Mouse (Mus musculus) liver, adult 2 months (tissue): ENCODE data around the gene Eri2. TPM values are rescaled to one million over a fixed set of nuclear protein-coding genes. Genes with fewer than 3 reads are reported as not detected.

Experiments
- DNase-seq: peaks from one replicate; pipeline ENCODE4 v3.0.0-alpha.2; 2011; ENCODE audit warnings: low read depth, low spot score; ENCODE audit errors: extremely low read depth
- H3K27ac ChIP-seq: fragments of 200-500 bp; replicated peaks from 2 replicates; pipeline ENCODE4 v1.5.1; 2012; ENCODE audit warnings: low read depth, mild to moderate bottlenecking, control low read depth, inconsistent platforms, low read length; ENCODE audit not compliant: insufficient read depth
- H3K27me3 ChIP-seq: fragments of 200-500 bp; 2 replicates; pipeline ENCODE4 v1.6.1; 2012; ENCODE audit warnings: mild to moderate bottlenecking, moderate library complexity, low read length, inconsistent platforms; ENCODE audit not compliant: control insufficient read depth, insufficient read depth
- H3K36me3 ChIP-seq: fragments of 200-500 bp; 2 replicates; pipeline ENCODE4 v1.6.1; 2012; ENCODE audit warnings: low read length, inconsistent platforms; ENCODE audit not compliant: control insufficient read depth, insufficient read depth
- H3K4me1 ChIP-seq: fragments of 200-500 bp; 2 replicates; pipeline ENCODE4 v1.6.1; 2011; ENCODE audit warnings: low read length; ENCODE audit not compliant: control insufficient read depth, insufficient read depth
- H3K4me3 ChIP-seq: fragments of 200-500 bp; 2 replicates; pipeline ENCODE4 v1.5.1; 2011; ENCODE audit warnings: low read depth, mild to moderate bottlenecking, control low read depth, low read length, moderate library complexity; ENCODE audit not compliant: insufficient read depth
- H3K79me2 ChIP-seq: fragments of 200-500 bp; 2 replicates; pipeline ENCODE4 v1.6.1; 2012; ENCODE audit warnings: inconsistent platforms, mild to moderate bottlenecking, low read length, moderate library complexity; ENCODE audit not compliant: control insufficient read depth, insufficient read depth
- H3K9ac ChIP-seq: fragments of 200-500 bp; 2 replicates; pipeline ENCODE4 v1.6.1; 2012; ENCODE audit warnings: low read depth, mild to moderate bottlenecking, control low read depth, inconsistent platforms, low read length
- CTCF ChIP-seq: fragments of 200-500 bp; IDR thresholded peaks from 2 replicates; pipeline ENCODE4 v1.5.1; 2011; ENCODE audit warnings: low read depth, low read length, control low read depth
- POLR2A ChIP-seq: fragments of 200-500 bp; IDR thresholded peaks from 2 replicates; pipeline ENCODE4 v1.6.1; 2011; ENCODE audit warnings: low read length, control low read depth; ENCODE audit not compliant: insufficient read depth; ENCODE audit errors: extremely low read depth
- WGBS: fragments of 180-500 bp; shearing (Covaris S2); methylation state at CpG from one replicate; pipeline ENCODE4 v1.1.7; 2018; 5-methylcytosine and 5-hydroxymethylcytosine counted together
- polyA plus RNA-seq: library from polyadenylated mRNA; depleted of rRNA; stranded (reverse); fragments of >200 nt; gene quantifications from 2 replicates; pipeline ENCODE4 v1.2.3, GENCODE M21; 2012
- total RNA-seq: library from RNA; depleted of rRNA; stranded (reverse); fragments of >200 nt; gene quantifications from 2 replicates; pipeline ENCODE4 v1.2.3, GENCODE M21; 2014

The Eri2 gene
- total and polyA plus RNA-seq, 2 experiments, result 0.80 to 3.6 TPM

DNA sequence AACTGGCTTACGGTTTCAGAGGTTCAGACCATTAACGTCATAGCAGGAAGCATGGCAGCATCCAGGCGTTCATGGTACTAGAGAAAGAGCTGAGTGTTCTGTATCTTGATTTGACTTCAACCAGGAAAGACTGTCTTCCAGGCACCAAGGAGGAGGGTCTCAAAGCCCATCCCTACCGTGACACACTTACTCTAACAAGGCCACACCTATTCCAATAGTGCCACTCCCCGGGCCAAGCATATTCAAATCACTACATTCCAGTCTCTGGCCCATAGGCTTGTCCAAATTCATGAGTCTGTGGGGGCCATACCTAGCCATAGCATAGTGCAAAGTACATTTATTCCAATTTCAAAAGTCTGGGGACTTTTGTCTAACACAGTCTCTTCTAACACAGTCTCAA lies 13.5 kb upstream of the Eri2 start:
- no peak for DNase-seq

DNA sequence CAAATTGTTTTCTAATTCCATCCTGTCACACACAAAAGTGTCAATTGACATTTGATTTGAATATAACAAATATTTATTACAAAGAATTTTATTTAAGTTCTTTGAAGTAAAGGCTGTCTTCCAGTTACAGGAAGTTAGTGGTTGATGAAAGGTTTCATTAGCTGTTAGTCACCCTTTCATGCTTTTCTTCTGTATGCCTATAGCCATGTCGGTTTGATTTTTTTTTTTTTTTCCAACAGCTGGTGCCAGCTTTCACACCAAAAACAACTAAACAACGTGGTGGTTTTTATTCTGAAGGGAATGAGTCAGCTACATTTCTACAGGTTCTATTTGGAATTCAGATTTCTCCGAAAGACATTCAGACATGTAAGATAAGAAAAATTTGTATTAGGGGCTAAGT lies 7.1 kb upstream of the Eri2 start:
- 84% methylated on average over 3 of the region's 3 CpGs for WGBS

More for the DNA sequence above, 13.5 kb upstream of the Eri2 start:
- H3K4me1 ChIP-seq, result no peaks in the 10 kb centered on the region
- no peak overlapping the region for H3K4me3 ChIP-seq
- TF ChIP-seq POLR2A (no peak), CTCF (no peak)
- H3K79me2 ChIP-seq, result no peaks in the 10 kb centered on the region
- WGBS, result 96% methylated on average over 5 of the region's 5 CpGs
- no peak overlapping the region for H3K9ac ChIP-seq
- H3K27ac ChIP-seq, result no peak overlapping the region
- no peaks in the 10 kb centered on the region for H3K27me3 ChIP-seq
- peaks cover 8% of the 10 kb centered on the region for H3K36me3 ChIP-seq

DNA sequence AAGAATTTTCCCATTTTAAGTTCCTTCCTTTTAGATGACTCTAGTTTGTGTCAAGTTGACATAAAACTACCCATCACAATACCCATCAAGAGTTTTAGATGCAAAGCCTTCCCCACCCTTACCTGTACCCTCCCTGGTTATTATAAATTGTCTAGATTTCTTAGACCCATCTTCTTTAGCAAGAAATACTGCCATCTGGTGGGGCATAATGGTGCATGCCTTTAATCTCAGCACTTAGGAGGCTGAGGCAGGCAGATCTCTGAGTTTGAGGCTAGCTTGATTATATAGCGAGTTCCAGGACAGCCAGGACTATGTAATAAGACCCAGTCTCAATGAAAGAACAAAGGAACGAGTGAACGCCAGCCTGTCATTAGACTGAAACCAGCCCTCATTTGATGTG lies 6.6 kb upstream of the Eri2 start:
- TF ChIP-seq POLR2A (no peak), CTCF (peak; percentile 17; the same call in 1 of the 2 replicates)
- WGBS, result 97% methylated on average over 3 of the region's 3 CpGs
- H3K4me1 ChIP-seq, result no peaks in the 10 kb centered on the region
- H3K27me3 ChIP-seq, result no peaks in the 10 kb centered on the region
- peaks cover 4% of the 10 kb centered on the region for H3K36me3 ChIP-seq
- DNase-seq, result peak; percentile 46
- no peak overlapping the region for H3K9ac ChIP-seq
- no peak overlapping the region for H3K4me3 ChIP-seq
- no peaks in the 10 kb centered on the region for H3K79me2 ChIP-seq
- H3K27ac ChIP-seq, result no peak overlapping the region

More for the DNA sequence above, 7.1 kb upstream of the Eri2 start:
- Histone ChIP-seq H3K9ac (no peak overlapping the region), H3K27me3 (no peaks in the 10 kb centered on the region), H3K4me1 (no peaks in the 10 kb centered on the region), H3K36me3 (peaks cover 5% of the 10 kb centered on the region), H3K79me2 (no peaks in the 10 kb centered on the region), H3K4me3 (no peak overlapping the region), H3K27ac (no peak overlapping the region)
- TF ChIP-seq POLR2A (no peak), CTCF (no peak)
- DNase-seq, result no peak

DNA sequence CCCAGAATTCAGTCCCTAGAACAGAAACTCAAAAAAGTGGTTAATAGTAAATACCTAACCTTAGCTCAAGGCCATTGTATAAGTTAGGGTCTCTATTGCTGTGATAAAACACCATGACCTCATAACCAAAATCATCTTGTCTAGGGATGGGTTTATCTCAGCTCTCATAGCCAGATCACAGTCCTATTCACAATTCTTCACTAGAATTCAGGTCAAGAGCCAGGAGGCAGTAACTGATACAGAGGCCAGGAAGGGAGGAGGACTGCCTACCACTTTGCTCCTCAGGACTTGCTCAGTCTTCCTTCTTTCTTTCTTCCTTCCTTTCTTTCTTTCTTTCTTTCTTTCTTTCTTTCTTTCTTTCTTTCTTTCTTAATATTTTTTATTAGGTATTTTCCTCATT lies 1.5 kb upstream of the Eri2 start:
- Histone ChIP-seq H3K27me3 (no peaks in the 10 kb centered on the region), H3K4me1 (no peaks in the 10 kb centered on the region), H3K4me3 (no peak overlapping the region), H3K79me2 (no peaks in the 10 kb centered on the region), H3K36me3 (no peaks in the 10 kb centered on the region), H3K27ac (no peak overlapping the region), H3K9ac (no peak overlapping the region)
- no peak for DNase-seq
- TF ChIP-seq CTCF (no peak), POLR2A (no peak)

DNA sequence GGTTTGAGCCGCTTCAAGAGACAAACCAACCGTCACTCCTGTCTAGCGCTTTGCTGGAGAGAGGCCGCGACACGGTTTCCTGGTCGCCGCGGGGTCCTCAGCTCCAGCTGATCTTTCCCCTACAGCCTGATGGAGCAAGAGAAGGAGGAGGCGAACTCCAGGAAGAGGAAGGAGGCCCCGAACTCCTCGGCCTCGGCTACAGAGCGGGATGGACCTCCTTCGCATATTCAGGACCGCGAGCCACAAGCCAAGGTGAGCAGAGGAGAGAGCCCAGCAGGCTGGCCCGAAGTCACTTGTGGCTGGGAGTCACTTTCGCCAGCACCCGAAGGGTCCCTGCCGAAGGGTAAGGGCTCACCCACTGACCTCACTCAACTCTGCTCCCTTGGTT lies 387 bp upstream of the Eri2 start:
- H3K4me3 ChIP-seq, result peak overlapping the region; percentile 80
- no peaks in the 10 kb centered on the region for H3K79me2 ChIP-seq
- H3K9ac ChIP-seq, result peak overlapping the region; percentile 75
- no peaks in the 10 kb centered on the region; the same call in 1 of the 2 replicates for H3K36me3 ChIP-seq
- no peak overlapping the region for H3K27ac ChIP-seq
- no peaks in the 10 kb centered on the region for H3K4me1 ChIP-seq
- H3K27me3 ChIP-seq, result no peaks in the 10 kb centered on the region
- 0% methylated on average over 21 of the region's 21 CpGs for WGBS
- no peak for DNase-seq
- TF ChIP-seq POLR2A (no peak), CTCF (no peak)

DNA sequence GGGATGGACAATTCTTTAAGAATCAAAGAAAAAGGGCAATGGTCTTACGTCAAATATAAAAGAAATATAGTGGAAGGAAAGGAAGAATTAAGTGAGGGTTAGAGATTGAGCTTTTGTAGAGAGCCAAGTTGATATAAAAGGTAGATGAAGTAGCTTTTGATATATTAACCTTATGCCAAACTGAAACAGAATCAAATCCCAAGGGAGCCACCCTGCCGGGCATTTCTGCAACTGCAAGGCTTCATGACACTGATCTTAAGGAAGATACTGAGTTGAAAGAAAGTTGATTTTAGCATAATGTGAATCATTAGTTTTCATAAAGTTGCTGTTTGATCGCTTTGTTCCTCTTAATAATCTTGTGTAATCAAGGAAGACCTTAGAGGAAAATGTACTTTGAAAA lies 4.8 kb downstream of the Eri2 start:
- H3K36me3 ChIP-seq, result peaks cover 27% of the 10 kb centered on the region

DNA sequence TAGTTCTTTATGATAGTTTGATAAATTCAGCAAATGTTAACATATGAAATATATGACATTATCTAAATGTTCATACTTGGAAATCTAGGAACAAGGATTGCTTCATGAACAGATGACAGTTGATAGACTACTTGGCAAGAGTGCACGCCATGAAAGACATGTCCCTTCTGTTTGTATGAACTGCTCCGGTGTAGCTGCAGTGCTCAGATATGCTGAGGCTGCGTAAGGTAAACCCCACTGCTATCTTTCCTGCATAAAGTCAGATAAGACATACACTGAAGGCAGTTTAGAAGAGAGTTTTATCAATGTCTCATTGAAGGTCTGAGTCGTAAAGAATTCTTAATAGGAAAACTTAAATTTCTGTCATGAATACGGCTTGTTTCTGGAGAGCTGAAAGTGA lies 8.9 kb downstream of the Eri2 start:
- no peaks in the 10 kb centered on the region for H3K79me2 ChIP-seq
- DNase-seq, result peak; percentile 37
- peaks cover 50% of the 10 kb centered on the region for H3K36me3 ChIP-seq
- peaks cover 8% of the 10 kb centered on the region; the same call in 1 of the 2 replicates for H3K4me1 ChIP-seq
- H3K9ac ChIP-seq, result no peak overlapping the region
- no peaks in the 10 kb centered on the region for H3K27me3 ChIP-seq
- 63% methylated on average over 5 of the region's 5 CpGs for WGBS
- TF ChIP-seq CTCF, result no peak
- no peak for TF ChIP-seq POLR2A
- H3K27ac ChIP-seq, result no peak overlapping the region
- no peak overlapping the region for H3K4me3 ChIP-seq

More for the DNA sequence above, 4.8 kb downstream of the Eri2 start:
- TF ChIP-seq CTCF, result no peak
- no peak for TF ChIP-seq POLR2A
- no peaks in the 10 kb centered on the region for H3K4me1 ChIP-seq
- DNase-seq, result no peak
- H3K79me2 ChIP-seq, result no peaks in the 10 kb centered on the region
- H3K9ac ChIP-seq, result no peak overlapping the region
- 87% methylated on average over 3 of the region's 3 CpGs for WGBS
- H3K27me3 ChIP-seq, result no peaks in the 10 kb centered on the region
- H3K27ac ChIP-seq, result no peak overlapping the region
- no peak overlapping the region for H3K4me3 ChIP-seq
